In the genomic region with DNA sequence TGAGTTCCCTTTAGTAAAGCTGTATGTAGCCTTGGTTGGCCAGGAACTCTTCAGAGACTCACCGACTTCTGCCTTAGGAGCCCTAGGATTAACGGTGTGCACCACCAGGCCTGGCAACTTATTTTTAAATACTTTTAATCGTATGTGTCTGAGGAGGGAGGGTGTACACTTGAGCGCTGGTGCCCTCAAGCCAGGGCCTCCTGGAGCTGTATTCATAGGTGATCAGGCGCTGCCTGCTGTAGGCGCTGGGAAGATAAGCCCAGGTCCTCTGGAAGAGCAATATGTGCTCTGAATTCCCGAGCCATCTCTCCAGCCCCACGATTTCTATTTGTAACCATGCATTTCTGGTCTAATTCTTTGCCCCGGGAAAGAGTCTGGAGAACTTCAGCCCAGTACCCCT, we compare ENCODE assay signal across 12 mouse cellular contexts. TPM values are rescaled to one million over a fixed set of nuclear protein-coding genes. Genes with fewer than 3 reads are reported as not detected.
DNase-seq lines count a peak whose midpoint lies in the region; ATAC-seq lines count a peak whose summit lies in the region.
"Had no signal": no experiment of that assay in that cellular context is flagged by ENCODE, and none has a peak within 500 bp of the region (broad histone marks: within the 10 kb centered on the region; RNA-seq: fewer than 3 reads in every experiment).

No protein-coding gene starts in this region.

- H3K9me3 ChIP-seq in heart, embryonic 13.5 days = no peaks in the 10 kb centered on the region
- H3K9me3 ChIP-seq in lung, embryonic 16.5 days (ENCODE audit: control insufficient read depth, low read length) = no peaks in the 10 kb centered on the region
- no peaks in the 10 kb centered on the region for H3K9me3 ChIP-seq in limb, embryonic 12.5 days
- no peaks in the 10 kb centered on the region for H3K9me3 ChIP-seq in midbrain, embryonic 16.5 days (replicated peaks; ENCODE audit: control insufficient read depth, low read length, poor library complexity, severe bottlenecking)

- H3K4me1 ChIP-seq in heart, embryonic 13.5 days = peaks cover 42% of the 10 kb centered on the region
- peaks cover 5% of the 10 kb centered on the region; the same call in 1 of the 2 replicates for H3K4me1 ChIP-seq in lung, embryonic 16.5 days (replicated peaks; ENCODE audit: control insufficient read depth, insufficient read depth, low read length)
- peaks cover 37% of the 10 kb centered on the region for H3K4me1 ChIP-seq in limb, embryonic 12.5 days (replicated peaks)
- H3K4me1 ChIP-seq in midbrain, embryonic 16.5 days (ENCODE audit: control insufficient read depth, insufficient read depth, low read length) = peaks cover 4% of the 10 kb centered on the region

- peak overlapping the region; percentile 91 for H3K27ac ChIP-seq in heart, embryonic 13.5 days (replicated peaks)
- peak overlapping the region; percentile 87 for H3K27ac ChIP-seq in lung, embryonic 16.5 days (ENCODE audit: low read length)
- H3K27ac ChIP-seq in limb, embryonic 12.5 days = peak overlapping the region; percentile 62
- H3K27ac ChIP-seq in midbrain, embryonic 16.5 days (ENCODE audit: low read length) = peak overlapping the region; percentile 2; the same call in 1 of the 2 replicates

- no peaks in the 10 kb centered on the region for H3K27me3 ChIP-seq in heart, embryonic 13.5 days (replicated peaks)
- H3K27me3 ChIP-seq in lung, embryonic 16.5 days (ENCODE audit: control insufficient read depth, insufficient read depth, low read depth, low read length) = no peaks in the 10 kb centered on the region
- no peaks in the 10 kb centered on the region for H3K27me3 ChIP-seq in limb, embryonic 12.5 days
- no peaks in the 10 kb centered on the region for H3K27me3 ChIP-seq in midbrain, embryonic 16.5 days (ENCODE audit: control insufficient read depth, insufficient read depth, low read depth, low read length)
- H3K27me3 ChIP-seq: CH12.LX had no signal

- no peak for DNase-seq in heart, adult 9 months (ENCODE audit: low spot score in 2 of 2)
- no peak for DNase-seq in lung, postnatal 36 days
- DNase-seq in layer of hippocampus, adult 18-20 months (ENCODE audit: low spot score in 2 of 2) = no peak
- no peak for DNase-seq in cerebellum, adult 11-12 months

- peak overlapping the region; percentile 56 for H3K4me2 ChIP-seq in heart, embryonic 13.5 days
- no peak overlapping the region for H3K4me2 ChIP-seq in lung, embryonic 16.5 days (ENCODE audit: low read depth, low read length)
- H3K4me2 ChIP-seq in limb, embryonic 12.5 days = no peak overlapping the region
- H3K4me2 ChIP-seq in midbrain, embryonic 16.5 days (ENCODE audit: low read length) = no peak overlapping the region

- no peak for ATAC-seq in heart, embryonic 13.5 days (ENCODE audit: extremely low read depth, insufficient number of reproducible peaks, low FRiP score, low TSS enrichment)
- no peak for ATAC-seq in lung, embryonic 16.5 days (ENCODE audit: low read depth)
- ATAC-seq in limb, embryonic 12.5 days (ENCODE audit: insufficient number of reproducible peaks, insufficient read depth, low FRiP score, low TSS enrichment, low read depth) = no peak
- no peak for ATAC-seq in midbrain, embryonic 16.5 days

- peak overlapping the region; percentile 62 for H3K9ac ChIP-seq in heart, embryonic 13.5 days
- no peak overlapping the region for H3K9ac ChIP-seq in lung, embryonic 16.5 days (ENCODE audit: low read length)
- H3K9ac ChIP-seq in limb, embryonic 12.5 days (replicated peaks) = no peak overlapping the region
- H3K9ac ChIP-seq in midbrain, embryonic 16.5 days (ENCODE audit: low read depth, low read length) = no peak overlapping the region

- WGBS in heart, embryonic 13.5 days = 15% methylated on average over 9 of the region's 9 CpGs
- 55% methylated on average over 9 of the region's 9 CpGs for WGBS in lung, embryonic 16.5 days
- WGBS in limb, embryonic 12.5 days = 51% methylated on average over 9 of the region's 9 CpGs
- WGBS in midbrain, embryonic 16.5 days = 45% methylated on average over 9 of the region's 9 CpGs

- peaks cover 60% of the 10 kb centered on the region for H3K36me3 ChIP-seq in heart, embryonic 13.5 days
- H3K36me3 ChIP-seq in lung, embryonic 16.5 days (ENCODE audit: control insufficient read depth, insufficient read depth, low read length) = peaks cover 30% of the 10 kb centered on the region
- H3K36me3 ChIP-seq in limb, embryonic 12.5 days = peaks cover 74% of the 10 kb centered on the region
- H3K36me3 ChIP-seq in midbrain, embryonic 16.5 days (ENCODE audit: control insufficient read depth, insufficient read depth, low read length) = peaks cover 25% of the 10 kb centered on the region

- H3K4me3 ChIP-seq in heart, embryonic 13.5 days = 0 out of 2 replicates have a peak overlapping the region, but pooled peaks have one; percentile 3
- H3K4me3 ChIP-seq in lung, embryonic 16.5 days (ENCODE audit: low read length) = no peak overlapping the region
- H3K4me3 ChIP-seq in limb, embryonic 12.5 days (replicated peaks) = no peak overlapping the region
- no peak overlapping the region for H3K4me3 ChIP-seq in midbrain, embryonic 16.5 days (ENCODE audit: low read depth, low read length)

RNA-seq across cellular contexts. Expression of a gene that starts 16.2 kb away (rescaled TPM):
- 53.8 and 54.5 TPM in 2 replicates for polyA plus RNA-seq in heart, embryonic 13.5 days (2015; fragmentation: Nextera tagmentation; extraction: Ambion mirVana)
- polyA plus RNA-seq in lung, embryonic 16.5 days (2015; fragmentation: Nextera tagmentation; extraction: Ambion mirVana) = 70.6 and 70.9 TPM in 2 replicates
- 95.7 and 99.3 TPM in 2 replicates for polyA plus RNA-seq in limb, embryonic 12.5 days (2016; fragmentation: Nextera tagmentation; extraction: Ambion mirVana)
- polyA plus RNA-seq in midbrain, embryonic 16.5 days (2015; fragmentation: Nextera tagmentation; extraction: Ambion mirVana) = 272 and 306 TPM in 2 replicates
- total RNA-seq in layer of hippocampus, adult 18-20 months (2021) = 100 to 1,000 TPM; 162 to 169 TPM

RNA-seq across cellular contexts. Expression of a gene that starts 31.7 kb away (rescaled TPM):
- 28.1 and 30.3 TPM in 2 replicates for polyA plus RNA-seq in heart, embryonic 13.5 days (2015; fragmentation: Nextera tagmentation; extraction: Ambion mirVana)
- 57.4 and 59.0 TPM in 2 replicates for polyA plus RNA-seq in lung, embryonic 16.5 days (2015; fragmentation: Nextera tagmentation; extraction: Ambion mirVana)
- 46.8 and 48.8 TPM in 2 replicates for polyA plus RNA-seq in limb, embryonic 12.5 days (2016; fragmentation: Nextera tagmentation; extraction: Ambion mirVana)
- 48.4 and 54.1 TPM in 2 replicates for polyA plus RNA-seq in midbrain, embryonic 16.5 days (2015; fragmentation: Nextera tagmentation; extraction: Ambion mirVana)
- 10 to 100 TPM; 44.5 to 45.6 TPM for total RNA-seq in layer of hippocampus, adult 18-20 months (2021)

RNA-seq across cellular contexts. Expression of a gene that starts 32.6 kb away (rescaled TPM):
- 28.5 and 29.3 TPM in 2 replicates for polyA plus RNA-seq in heart, embryonic 13.5 days (2015; fragmentation: Nextera tagmentation; extraction: Ambion mirVana)
- polyA plus RNA-seq in lung, embryonic 16.5 days (2015; fragmentation: Nextera tagmentation; extraction: Ambion mirVana) = 31.2 and 43.1 TPM in 2 replicates
- polyA plus RNA-seq in limb, embryonic 12.5 days (2016; fragmentation: Nextera tagmentation; extraction: Ambion mirVana) = 52.9 and 58.5 TPM in 2 replicates
- polyA plus RNA-seq in midbrain, embryonic 16.5 days (2015; fragmentation: Nextera tagmentation; extraction: Ambion mirVana) = 24.3 and 29.0 TPM in 2 replicates
- 10 to 100 TPM; 44.5 to 48.1 TPM for total RNA-seq in layer of hippocampus, adult 18-20 months (2021)

RNA-seq across cellular contexts. Expression of a gene that starts 46.4 kb away (rescaled TPM):
- polyA plus RNA-seq in heart, embryonic 13.5 days (2015; fragmentation: Nextera tagmentation; extraction: Ambion mirVana) = not detected in 2 replicates
- not detected in 2 replicates for polyA plus RNA-seq in lung, embryonic 16.5 days (2015; fragmentation: Nextera tagmentation; extraction: Ambion mirVana)
- not detected in 2 replicates for polyA plus RNA-seq in limb, embryonic 12.5 days (2016; fragmentation: Nextera tagmentation; extraction: Ambion mirVana)
- not detected in 2 replicates for polyA plus RNA-seq in midbrain, embryonic 16.5 days (2015; fragmentation: Nextera tagmentation; extraction: Ambion mirVana)
- total RNA-seq in layer of hippocampus, adult 18-20 months (2021) = not detected
- total RNA-seq: CH12.LX; left cerebral cortex, postnatal 36 days had no signal
- polyA plus RNA-seq: neural tube, embryonic 14.5 days; small intestine, adult 2 months had no signal

RNA-seq across cellular contexts. Expression of a gene that starts 51.4 kb away (rescaled TPM):
- not detected in 2 replicates for polyA plus RNA-seq in heart, embryonic 13.5 days (2015; fragmentation: Nextera tagmentation; extraction: Ambion mirVana)
- polyA plus RNA-seq in lung, embryonic 16.5 days (2015; fragmentation: Nextera tagmentation; extraction: Ambion mirVana) = 0.06 and 0.11 TPM in 2 replicates
- 0.23 and 0.31 TPM in 2 replicates for polyA plus RNA-seq in limb, embryonic 12.5 days (2016; fragmentation: Nextera tagmentation; extraction: Ambion mirVana)
- 3.1 and 3.7 TPM in 2 replicates for polyA plus RNA-seq in midbrain, embryonic 16.5 days (2015; fragmentation: Nextera tagmentation; extraction: Ambion mirVana)
- total RNA-seq in layer of hippocampus, adult 18-20 months (2021) = under 1 TPM; 0.37 to 0.63 TPM
- polyA plus RNA-seq: small intestine, adult 2 months had no signal

Comparison
In these comparisons a context has a peak if more than half of its experiments do, and no peak if none do; other contexts are left out.
1. H3K27ac ChIP-seq: peak in every context shown above with its lines; median percentile 91 in heart, embryonic 13.5 days; 87 in lung, embryonic 16.5 days; 62 in limb, embryonic 12.5 days; 2 in midbrain, embryonic 16.5 days.